Mouse (Mus musculus) ES-E14 (cell line): ENCODE measurements around the gene Mpp4. TPM values are rescaled to one million over a fixed set of nuclear protein-coding genes. Genes with fewer than 3 reads are reported as not detected.

ENCODE experiments used
- DNase-seq: peaks from one replicate; pipeline ENCODE4 v3.0.0-alpha.2; 2013; ENCODE audit warnings: low read depth, low spot score
- H3K27ac ChIP-seq: 2 replicates; pipeline ENCODE4 v1.5.1; 2012; ENCODE audit warnings: low read depth, mild to moderate bottlenecking, low read length, moderate library complexity, mixed read lengths; ENCODE audit not compliant: poor library complexity, insufficient read depth, severe bottlenecking
- H3K36me3 ChIP-seq: 2 replicates; pipeline ENCODE4 v1.6.1; 2012; ENCODE audit warnings: mild to moderate bottlenecking, low read length, moderate library complexity, mixed read lengths; ENCODE audit not compliant: control insufficient read depth, poor library complexity, insufficient read depth, severe bottlenecking
- H3K4me1 ChIP-seq, 2 experiments: fragments of 150-350 bp in 1 of 2; sonication (generic) in 1 of 2; 2 replicates each; pipeline ENCODE4 v1.6.1; 2012; ENCODE audit warnings: low read length in 2 of 2, mild to moderate bottlenecking in 1 of 2, mixed read lengths in 1 of 2; ENCODE audit not compliant: control insufficient read depth in 2 of 2, insufficient read depth in 2 of 2, poor library complexity in 1 of 2
- H3K4me3 ChIP-seq, 2 experiments: fragments of 150-350 bp in 1 of 2; sonication (generic) in 1 of 2; 2 replicates each; pipeline ENCODE4 v1.5.1; 2012; ENCODE audit warnings: low read length in 2 of 2, low read depth in 1 of 2, mild to moderate bottlenecking in 1 of 2, mixed read lengths in 1 of 2; ENCODE audit not compliant: insufficient read depth in 1 of 2, poor library complexity in 1 of 2, severe bottlenecking in 1 of 2
- H3K9ac ChIP-seq: 2 replicates; pipeline ENCODE4 v1.6.1; 2012; ENCODE audit warnings: low read depth, mild to moderate bottlenecking, low read length, mixed read lengths; ENCODE audit not compliant: poor library complexity, insufficient read depth, severe bottlenecking
- H3K9me3 ChIP-seq: fragments of 150-350 bp; sonication (generic); 2 replicates; pipeline ENCODE4 v1.6.1; 2012; ENCODE audit warnings: low read depth, mild to moderate bottlenecking, low read length; ENCODE audit not compliant: control insufficient read depth, insufficient read depth
- CHD2 ChIP-seq: IDR thresholded peaks from 2 replicates; pipeline ENCODE4 v1.6.1; 2014; ENCODE audit warnings: mild to moderate bottlenecking, low read depth, low read length, inconsistent platforms
- HCFC1 ChIP-seq: IDR thresholded peaks from 2 replicates; pipeline ENCODE4 v1.6.1; 2012; ENCODE audit warnings: low read length, inconsistent platforms, borderline replicate concordance; ENCODE audit not compliant: insufficient read depth
- MAFK ChIP-seq: IDR thresholded peaks from 2 replicates; pipeline ENCODE4 v1.6.1; 2014; ENCODE audit warnings: mild to moderate bottlenecking, low read depth, low read length, inconsistent platforms; ENCODE audit not compliant: insufficient read depth
- ZC3H11A ChIP-seq: IDR thresholded peaks from 2 replicates; pipeline ENCODE4 v1.6.1; 2012; ENCODE audit warnings: low read depth, mild to moderate bottlenecking, inconsistent platforms, low read length, borderline replicate concordance
- ZNF384 ChIP-seq: IDR thresholded peaks from 2 replicates; pipeline ENCODE4 v1.6.1; 2012; ENCODE audit warnings: low read depth, low read length, inconsistent platforms
- in situ Hi-C, 2 experiments: fragments of 600-800 bp; cut with MboI; formaldehyde crosslinking; loops; one replicate each; pipeline ENCODE4 v1.15.1; 2025; ENCODE audit warnings: low sequenced_read_pairs in 2 of 2, inconsistent platforms in 1 of 2; ENCODE audit not compliant: unreplicated experiment in 2 of 2
- total RNA-seq: library from RNA; depleted of rRNA; stranded (reverse); fragments of 300-350 nt; gene quantifications from 2 replicates; pipeline ENCODE4 v1.2.3, GENCODE M21; 2012

The Mpp4 gene
- total RNA-seq, 1 experiment = 1.2 TPM

DNA sequence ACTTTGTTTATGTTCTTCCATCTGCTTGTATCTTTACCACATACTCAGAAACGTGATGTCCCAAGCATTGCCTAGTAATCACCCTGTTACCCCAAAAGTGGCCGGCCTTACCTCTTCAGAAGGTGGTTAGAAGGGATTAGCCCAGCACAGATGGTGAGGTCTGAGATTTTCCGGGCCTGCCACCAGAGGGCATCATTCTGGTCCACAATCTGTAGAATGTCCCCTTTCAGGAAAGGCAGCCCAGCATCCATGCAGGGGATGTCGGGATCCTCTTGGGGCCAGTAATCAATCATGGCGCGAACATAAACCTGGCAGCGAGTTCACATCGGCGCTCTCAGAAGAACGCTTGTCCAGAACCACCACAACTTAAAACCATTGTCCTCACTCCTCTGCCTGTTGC is 18.6 kb downstream of the Mpp4 start:
- Histone ChIP-seq H3K27ac (no peak overlapping the region), H3K9me3 (no peaks in the 10 kb centered on the region), H3K4me1 (no peaks in the 10 kb centered on the region), H3K36me3 (no peaks in the 10 kb centered on the region), H3K9ac (no peak overlapping the region), H3K4me3 (no peak overlapping the region)
- peak; percentile 42 for DNase-seq
- TF ChIP-seq MAFK = no peak
- no peak for TF ChIP-seq CHD2
- no peak for TF ChIP-seq ZNF384
- no peak for TF ChIP-seq ZC3H11A
- no peak for TF ChIP-seq HCFC1
- in situ Hi-C loops = no loop called here

DNA sequence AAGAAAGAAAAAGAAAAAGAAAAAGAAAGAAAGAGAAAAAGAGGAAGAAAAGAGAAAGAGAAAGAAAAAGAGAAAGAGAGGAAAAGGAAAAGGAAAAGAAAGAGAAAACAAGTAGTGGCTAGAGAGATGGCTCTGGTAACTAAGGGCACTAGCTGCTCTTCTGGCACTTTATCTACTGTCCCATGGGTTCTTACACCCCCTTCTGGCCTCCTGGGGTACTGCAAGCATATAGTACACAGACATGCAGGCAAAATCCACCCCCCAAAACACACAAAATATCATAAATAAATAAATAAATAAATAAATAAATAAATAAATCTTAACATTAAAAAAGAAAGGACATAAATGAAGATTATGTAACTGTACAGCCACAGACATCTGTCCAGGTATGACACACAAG is 20.4 kb downstream of the Mpp4 start:
- in situ Hi-C loops = no loop called here
- peak; percentile 45 for DNase-seq
- no peak overlapping the region for H3K4me3 ChIP-seq

DNA sequence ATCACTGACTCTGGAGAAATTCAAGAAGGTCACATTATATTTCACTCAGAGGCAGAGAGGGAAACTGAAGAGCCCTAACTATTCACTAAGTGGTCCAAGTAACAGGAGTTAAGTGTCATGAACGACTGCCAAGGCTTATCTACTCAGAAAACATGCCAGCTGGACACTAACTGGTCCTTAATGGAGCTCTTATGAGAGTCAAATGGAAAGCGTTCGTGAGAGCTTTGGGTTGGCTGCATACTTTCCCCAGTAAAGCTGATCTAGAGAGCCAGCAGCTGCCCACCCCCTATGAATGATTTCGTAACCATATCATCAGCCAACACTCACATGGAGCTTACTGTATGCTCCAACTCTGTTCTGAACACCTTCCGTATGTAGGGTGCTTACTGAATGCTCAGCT is 28.8 kb downstream of the Mpp4 start:
- in situ Hi-C loops = no loop called here
- TF ChIP-seq CHD2 = no peak
- no peak for TF ChIP-seq ZC3H11A
- no peak for TF ChIP-seq MAFK
- TF ChIP-seq HCFC1 = no peak
- TF ChIP-seq ZNF384 = no peak
- Histone ChIP-seq H3K4me3 (no peak overlapping the region), H3K27ac (no peak overlapping the region), H3K4me1 (no peaks in the 10 kb centered on the region), H3K36me3 (no peaks in the 10 kb centered on the region), H3K9ac (no peak overlapping the region), H3K9me3 (no peaks in the 10 kb centered on the region)
- DNase-seq = no peak

More for the DNA sequence above, 20.4 kb downstream of the Mpp4 start:
- Histone ChIP-seq H3K4me1 (no peaks in the 10 kb centered on the region), H3K36me3 (no peaks in the 10 kb centered on the region), H3K27ac (no peak overlapping the region), H3K9me3 (no peaks in the 10 kb centered on the region), H3K9ac (no peak overlapping the region)
- TF ChIP-seq MAFK (no peak), CHD2 (no peak), ZC3H11A (peak; percentile 54; the same call in 1 of the 2 replicates), HCFC1 (no peak)

DNA sequence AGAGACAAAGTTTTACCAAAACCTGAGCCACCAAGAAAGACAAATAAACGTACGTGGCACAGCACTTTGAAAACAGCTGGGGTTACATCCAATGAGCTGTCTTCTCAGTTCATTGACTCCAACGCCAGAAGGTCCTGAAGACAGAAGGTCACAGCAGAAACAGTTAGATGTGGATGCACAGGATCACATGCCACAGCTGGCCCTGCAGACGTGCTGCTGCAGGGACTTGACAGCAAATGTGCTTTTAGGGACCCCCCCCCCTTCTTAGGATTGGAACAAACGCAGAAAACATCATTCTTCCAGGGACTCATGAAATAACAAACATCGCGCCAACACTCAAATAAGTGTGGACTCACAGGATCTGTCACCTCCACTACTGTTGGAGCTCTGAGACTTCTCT is 34.3 kb downstream of the Mpp4 start:
- H3K4me1 ChIP-seq = no peaks in the 10 kb centered on the region
- DNase-seq = no peak
- H3K27ac ChIP-seq = no peak overlapping the region
- no peaks in the 10 kb centered on the region for H3K36me3 ChIP-seq
- H3K9me3 ChIP-seq = no peaks in the 10 kb centered on the region
- H3K4me3 ChIP-seq = no peak overlapping the region
- TF ChIP-seq HCFC1 = no peak
- no peak for TF ChIP-seq ZC3H11A
- TF ChIP-seq MAFK = no peak
- no peak for TF ChIP-seq CHD2
- no peak for TF ChIP-seq ZNF384
- in situ Hi-C loops = no loop called here
- no peak overlapping the region for H3K9ac ChIP-seq

DNA sequence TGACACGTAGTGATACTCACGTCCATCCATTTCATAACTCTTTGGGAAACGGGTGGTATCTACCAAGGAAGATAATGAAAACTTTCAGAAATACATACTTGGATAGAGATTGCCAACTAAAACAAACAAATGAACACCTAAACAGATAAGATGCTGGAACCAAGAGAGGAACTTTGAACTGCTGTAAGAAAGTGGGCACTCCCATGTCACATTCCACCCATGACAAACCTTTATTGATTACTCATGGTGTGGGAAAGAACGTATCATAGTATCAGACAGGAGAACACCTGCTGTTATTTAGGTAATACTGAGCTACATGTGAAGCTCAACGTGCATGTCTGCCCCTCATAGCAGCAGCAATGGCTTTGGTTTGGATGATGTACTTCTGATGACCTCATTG is 37.6 kb downstream of the Mpp4 start:
- no peaks in the 10 kb centered on the region for H3K4me1 ChIP-seq
- TF ChIP-seq ZNF384 = no peak
- TF ChIP-seq ZC3H11A = no peak
- no peak for TF ChIP-seq MAFK
- no peak for TF ChIP-seq HCFC1
- TF ChIP-seq CHD2 = no peak
- H3K9ac ChIP-seq = no peak overlapping the region
- no peak overlapping the region for H3K27ac ChIP-seq
- no peak overlapping the region for H3K4me3 ChIP-seq
- no peaks in the 10 kb centered on the region for H3K36me3 ChIP-seq
- in situ Hi-C loops = no loop called here
- H3K9me3 ChIP-seq = no peaks in the 10 kb centered on the region
- DNase-seq = no peak
